Mouse (Mus musculus) limb, embryonic 11.5 days (tissue): ENCODE measurements around the gene Slc39a11. TPM values are rescaled to one million over a fixed set of nuclear protein-coding genes. Genes with fewer than 3 reads are reported as not detected.

ENCODE experiments used
- ATAC-seq: fragments of 200-750 bp; cut with Nextera tagmentation; 2 replicates; pipeline ENCODE4 v1.8.0; 2017; ENCODE audit warnings: low read depth; ENCODE audit not compliant: insufficient number of reproducible peaks, low FRiP score, low TSS enrichment
- DNase-seq: peaks from one replicate; pipeline ENCODE4 v3.0.0-alpha.2; 2015; ENCODE audit warnings: low spot score
- H3K27ac ChIP-seq: fragments of 300-500 bp; sonication (generic); replicated peaks from 2 replicates; pipeline ENCODE4 v1.5.1; 2014; ENCODE audit warnings: low read depth, mild to moderate bottlenecking, low read length
- H3K27me3 ChIP-seq: fragments of 300-500 bp; sonication (generic); 2 replicates; pipeline ENCODE4 v1.6.1; 2014; ENCODE audit warnings: mild to moderate bottlenecking, low read length, mixed read lengths; ENCODE audit not compliant: control insufficient read depth, insufficient read depth
- H3K36me3 ChIP-seq: fragments of 300-500 bp; sonication (generic); 2 replicates; pipeline ENCODE4 v1.6.1; 2014; ENCODE audit warnings: mild to moderate bottlenecking, low read length, moderate library complexity, mixed read lengths; ENCODE audit not compliant: control insufficient read depth, insufficient read depth
- H3K4me1 ChIP-seq: fragments of 300-500 bp; sonication (generic); 2 replicates; pipeline ENCODE4 v1.6.1; 2014; ENCODE audit warnings: low read length, mixed read lengths; ENCODE audit not compliant: control insufficient read depth, insufficient read depth
- H3K4me2 ChIP-seq: fragments of 300-500 bp; sonication (generic); 2 replicates; pipeline ENCODE4 v1.6.1; 2014; ENCODE audit warnings: low read depth, mild to moderate bottlenecking, moderate library complexity; ENCODE audit not compliant: severe bottlenecking
- H3K4me3 ChIP-seq: fragments of 300-500 bp; sonication (generic); 2 replicates; pipeline ENCODE4 v1.5.1; 2014; ENCODE audit warnings: low read depth, low read length
- H3K9ac ChIP-seq: fragments of 300-500 bp; sonication (generic); 2 replicates; pipeline ENCODE4 v1.6.1; 2014; ENCODE audit warnings: mild to moderate bottlenecking, low read length
- H3K9me3 ChIP-seq: fragments of 300-500 bp; sonication (generic); 2 replicates; pipeline ENCODE4 v1.6.1; 2016; ENCODE audit warnings: low read length; ENCODE audit not compliant: control insufficient read depth
- WGBS: fragments of 180-500 bp; shearing (Covaris S2); extraction: QIAGEN DNeasy Blood & Tissue Kit; methylation state at CpG from one replicate; pipeline ENCODE4 v1.1.7; 2014; 5-methylcytosine and 5-hydroxymethylcytosine counted together
- polyA plus RNA-seq: library from polyadenylated mRNA; unstranded; fragments of >200 nt; fragmentation: Nextera tagmentation; extraction: Ambion mirVana; gene quantifications from 2 replicates; pipeline ENCODE4 v1.2.1, GENCODE M21; 2014

Gene Slc39a11
- polyA plus RNA-seq, 1 experiment from 2014 or later = 14.9 TPM

GRCm38 (mm10) chr11:113654561-113655270 lies 4.8 kb upstream of the Slc39a11 start:
- H3K4me3 ChIP-seq = no peak overlapping the region
- H3K4me2 ChIP-seq = 0 out of 2 replicates have a peak overlapping the region, but pooled peaks have one; percentile 10
- WGBS = 37% methylated on average over 18 of the region's 18 CpGs
- H3K9ac ChIP-seq = no peak overlapping the region
- DNase-seq (peak; percentile 65), ATAC-seq (no peak)
- H3K36me3 ChIP-seq = peaks cover 25% of the 10 kb centered on the region
- H3K9me3 ChIP-seq = no peaks in the 10 kb centered on the region
- no peaks in the 10 kb centered on the region for H3K27me3 ChIP-seq
- peaks cover 27% of the 10 kb centered on the region for H3K4me1 ChIP-seq
- peak overlapping the region; percentile 47; the same call in 1 of the 2 replicates for H3K27ac ChIP-seq

- 78% methylated on average over 15 of the region's 15 CpGs for WGBS
- ATAC-seq = no peak
- H3K9ac ChIP-seq = no peak overlapping the region
These were observed 4.2 kb upstream of the Slc39a11 start for GRCm38 (mm10) chr11:113654105-113654504.

GRCm38 (mm10) chr11:113652516-113652915 lies 2.6 kb upstream of the Slc39a11 start:
- Histone ChIP-seq H3K4me1 (peaks cover 29% of the 10 kb centered on the region), H3K27ac (no peak overlapping the region), H3K4me2 (no peak overlapping the region), H3K27me3 (no peaks in the 10 kb centered on the region), H3K9me3 (no peaks in the 10 kb centered on the region), H3K36me3 (peaks cover 17% of the 10 kb centered on the region), H3K9ac (no peak overlapping the region), H3K4me3 (no peak overlapping the region)
- DNase-seq (no peak), ATAC-seq (no peak)
- WGBS = 88% methylated on average over 6 of the region's 6 CpGs

More at GRCm38 (mm10) chr11:113654105-113654504, 4.2 kb upstream of the Slc39a11 start:
- peak overlapping the region; percentile 9; the same call in 1 of the 2 replicates for H3K27ac ChIP-seq
- peaks cover 24% of the 10 kb centered on the region for H3K36me3 ChIP-seq
- no peak overlapping the region for H3K4me2 ChIP-seq
- peak; percentile 38 for DNase-seq
- no peaks in the 10 kb centered on the region for H3K27me3 ChIP-seq
- no peak overlapping the region for H3K4me3 ChIP-seq
- H3K9me3 ChIP-seq = no peaks in the 10 kb centered on the region
- H3K4me1 ChIP-seq = peaks cover 27% of the 10 kb centered on the region

- H3K4me3 ChIP-seq = no peak overlapping the region
- H3K27me3 ChIP-seq = no peaks in the 10 kb centered on the region
- H3K36me3 ChIP-seq = peaks cover 13% of the 10 kb centered on the region
- no peaks in the 10 kb centered on the region for H3K9me3 ChIP-seq
- 54% methylated on average over 8 of the region's 8 CpGs for WGBS
- ATAC-seq (no peak), DNase-seq (peak; percentile 72)
- H3K27ac ChIP-seq = no peak overlapping the region
- no peak overlapping the region for H3K4me2 ChIP-seq
- no peak overlapping the region for H3K9ac ChIP-seq
- H3K4me1 ChIP-seq = peaks cover 29% of the 10 kb centered on the region
These were observed 2.0 kb upstream of the Slc39a11 start for GRCm38 (mm10) chr11:113651907-113652273.

- H3K27ac ChIP-seq = peak overlapping the region; percentile 68
- peaks cover 29% of the 10 kb centered on the region for H3K4me1 ChIP-seq
- H3K4me3 ChIP-seq = peak overlapping the region; percentile 1; the same call in 1 of the 2 replicates
- peaks cover 12% of the 10 kb centered on the region for H3K36me3 ChIP-seq
- ATAC-seq (no peak), DNase-seq (no peak)
- H3K9me3 ChIP-seq = no peaks in the 10 kb centered on the region
- H3K9ac ChIP-seq = no peak overlapping the region
- 51% methylated on average over 22 of the region's 22 CpGs for WGBS
- peak overlapping the region; percentile 74; the same call in 1 of the 2 replicates for H3K4me2 ChIP-seq
- H3K27me3 ChIP-seq = no peaks in the 10 kb centered on the region
These were observed 1.5 kb upstream of the Slc39a11 start for GRCm38 (mm10) chr11:113651206-113651906.

GRCm38 (mm10) chr11:113648690-113649352 lies 1.1 kb downstream of the Slc39a11 start, which contains the start of gene Cog1:
Gene Cog1, plus strand, starts transcription at chr11:113649169.
- H3K9ac ChIP-seq = peak within 1 kb of the TSS; percentile 90
- peak within 1 kb of the TSS; percentile 88 for H3K4me3 ChIP-seq
- H3K9me3 ChIP-seq = no peaks in the 10 kb centered on the region
- H3K36me3 ChIP-seq = peaks cover 7% of the 10 kb centered on the region; the same call in 1 of the 2 replicates
- WGBS = 38% methylated on average over 26 of the region's 26 CpGs
- H3K4me1 ChIP-seq = peaks cover 17% of the 10 kb centered on the region
- no peaks in the 10 kb centered on the region for H3K27me3 ChIP-seq
- H3K4me2 ChIP-seq = peak within 1 kb of the TSS; percentile 74
- peak within 1 kb of the TSS; percentile 79 for H3K27ac ChIP-seq
- DNase-seq (no peak), ATAC-seq (no peak)

GRCm38 (mm10) chr11:113648152-113648551 lies 1.7 kb downstream of the Slc39a11 start:
- H3K9ac ChIP-seq = peak overlapping the region; percentile 24; the same call in 1 of the 2 replicates
- peak overlapping the region; percentile 26; the same call in 1 of the 2 replicates for H3K4me2 ChIP-seq
- H3K36me3 ChIP-seq = 0 out of 2 replicates have a peak, but pooled peaks cover 3% of the 10 kb centered on the region
- 4% methylated on average over 15 of the region's 15 CpGs for WGBS
- H3K27me3 ChIP-seq = no peaks in the 10 kb centered on the region
- peak; percentile 92 for DNase-seq
- no peak overlapping the region for H3K27ac ChIP-seq
- no peak overlapping the region for H3K4me3 ChIP-seq
- H3K9me3 ChIP-seq = no peaks in the 10 kb centered on the region
- ATAC-seq = no peak
- peaks cover 14% of the 10 kb centered on the region for H3K4me1 ChIP-seq

GRCm38 (mm10) chr11:113645181-113645580 lies 4.7 kb downstream of the Slc39a11 start:
- H3K27me3 ChIP-seq = no peaks in the 10 kb centered on the region
- H3K9ac ChIP-seq = no peak overlapping the region
- no peaks in the 10 kb centered on the region for H3K36me3 ChIP-seq
- ATAC-seq (no peak), DNase-seq (no peak)
- no peak overlapping the region for H3K4me2 ChIP-seq
- no peaks in the 10 kb centered on the region for H3K9me3 ChIP-seq
- no peak overlapping the region for H3K4me3 ChIP-seq
- H3K27ac ChIP-seq = no peak overlapping the region
- peaks cover 6% of the 10 kb centered on the region; the same call in 1 of the 2 replicates for H3K4me1 ChIP-seq
- WGBS = 87% methylated on average over 3 of the region's 3 CpGs
